Mouse (Mus musculus) embryonic facial prominence, embryonic 12.5 days (tissue): ENCODE measurements around the gene Eed. TPM values are rescaled to one million over a fixed set of nuclear protein-coding genes. Genes with fewer than 3 reads are reported as not detected.
"Not testable (repeated sequence)": the region's sequence is repeated elsewhere in the genome, so short reads cannot be mapped to it uniquely, and the experiment has no call there.

Source experiments
- ATAC-seq: fragments of 200-750 bp; cut with Nextera tagmentation; 2 replicates; pipeline ENCODE4 v1.8.0; 2017; ENCODE audit not compliant: insufficient number of reproducible peaks, insufficient read depth, low FRiP score, low TSS enrichment
- H3K27ac ChIP-seq: fragments of 300-500 bp; sonication (generic); 2 replicates; pipeline ENCODE4 v1.5.1; 2016; ENCODE audit warnings: mild to moderate bottlenecking
- H3K27me3 ChIP-seq: fragments of 300-500 bp; sonication (generic); 2 replicates; pipeline ENCODE4 v1.6.1; 2016; ENCODE audit warnings: mild to moderate bottlenecking, moderate library complexity
- H3K36me3 ChIP-seq: fragments of 300-500 bp; sonication (generic); 2 replicates; pipeline ENCODE4 v1.6.1; 2016; ENCODE audit warnings: mild to moderate bottlenecking
- H3K4me1 ChIP-seq: fragments of 300-500 bp; sonication (generic); 2 replicates; pipeline ENCODE4 v1.6.1; 2016
- H3K4me2 ChIP-seq: fragments of 300-500 bp; sonication (generic); replicated peaks from 2 replicates; pipeline ENCODE4 v1.6.1; 2016; ENCODE audit warnings: mild to moderate bottlenecking, moderate library complexity
- H3K4me3 ChIP-seq: fragments of 300-500 bp; sonication (generic); 2 replicates; pipeline ENCODE4 v1.5.1; 2016; ENCODE audit warnings: mild to moderate bottlenecking
- H3K9ac ChIP-seq: fragments of 300-500 bp; sonication (generic); 2 replicates; pipeline ENCODE4 v1.6.1; 2016; ENCODE audit warnings: mild to moderate bottlenecking, moderate library complexity
- H3K9me3 ChIP-seq: fragments of 300-500 bp; sonication (generic); 2 replicates; pipeline ENCODE4 v1.6.1; 2016; ENCODE audit warnings: mild to moderate bottlenecking, moderate library complexity
- WGBS: fragments of 180-500 bp; shearing (Covaris S2); methylation state at CpG from one replicate; pipeline ENCODE4 v1.1.7; 2016; 5-methylcytosine and 5-hydroxymethylcytosine counted together
- polyA plus RNA-seq: library from polyadenylated mRNA; unstranded; fragments of >200 nt; fragmentation: Nextera tagmentation; extraction: Ambion mirVana; gene quantifications from 2 replicates; pipeline ENCODE4 v1.2.1, GENCODE M21; 2016

Gene Eed
- polyA plus RNA-seq, 1 experiment from 2014 or later: 95.5 TPM

- Histone ChIP-seq H3K27me3 (no peaks in the 10 kb centered on the region), H3K9ac (no peak overlapping the region), H3K4me1 (no peaks in the 10 kb centered on the region), H3K4me3 (no peak overlapping the region), H3K4me2 (no peak overlapping the region), H3K27ac (no peak overlapping the region), H3K9me3 (no peaks in the 10 kb centered on the region), H3K36me3 (no peaks in the 10 kb centered on the region)
- 43% methylated on average over 8 of the region's 8 CpGs for WGBS
- ATAC-seq: no peak
Observed at GRCm38 (mm10) chr7:90006667-90007653, 26.2 kb upstream of the Eed start.

- WGBS: 95% methylated on average over 3 of the region's 3 CpGs
Observed at GRCm38 (mm10) chr7:90004781-90005180, 24.0 kb upstream of the Eed start.

GRCm38 (mm10) chr7:90002375-90002774, 21.6 kb upstream of the Eed start:
- no peaks in the 10 kb centered on the region for H3K27me3 ChIP-seq
- WGBS: 70% methylated on average over 2 of the region's 2 CpGs
- H3K27ac ChIP-seq: no peak overlapping the region
- H3K9me3 ChIP-seq: no peaks in the 10 kb centered on the region
- no peaks in the 10 kb centered on the region for H3K36me3 ChIP-seq
- H3K4me3 ChIP-seq: no peak overlapping the region
- no peak overlapping the region for H3K4me2 ChIP-seq
- H3K9ac ChIP-seq: no peak overlapping the region
- no peaks in the 10 kb centered on the region for H3K4me1 ChIP-seq
- no peak for ATAC-seq

More at GRCm38 (mm10) chr7:90004781-90005180, 24.0 kb upstream of the Eed start:
- Histone ChIP-seq H3K4me1 (no peaks in the 10 kb centered on the region), H3K9ac (no peak overlapping the region), H3K36me3 (no peaks in the 10 kb centered on the region), H3K9me3 (no peaks in the 10 kb centered on the region), H3K4me3 (no peak overlapping the region), H3K4me2 (no peak overlapping the region), H3K27ac (no peak overlapping the region), H3K27me3 (no peaks in the 10 kb centered on the region)
- ATAC-seq: no peak

DNA sequence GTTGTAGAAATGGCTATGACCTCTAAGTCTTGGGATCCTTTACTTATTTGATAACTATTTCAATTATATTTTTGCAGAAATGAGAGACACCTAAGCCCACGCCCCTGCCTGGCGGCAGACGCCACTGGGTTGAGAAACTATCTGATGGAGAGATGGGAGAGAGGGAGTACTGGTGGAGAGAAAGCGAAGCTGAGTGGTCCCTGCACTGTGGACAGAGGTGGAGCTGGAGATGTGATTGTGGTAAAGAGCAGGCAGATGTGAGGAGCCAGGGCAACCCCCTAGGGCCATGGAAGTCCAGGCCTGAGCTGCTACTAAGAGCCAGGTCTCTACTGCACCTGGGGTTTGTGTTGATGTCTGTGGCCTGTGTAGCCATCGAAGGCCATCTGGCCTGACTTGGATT, 18.7 kb upstream of the Eed start:
- Histone ChIP-seq H3K27me3 (no peaks in the 10 kb centered on the region), H3K4me3 (no peak overlapping the region), H3K9me3 (no peaks in the 10 kb centered on the region), H3K4me1 (no peaks in the 10 kb centered on the region), H3K36me3 (no peaks in the 10 kb centered on the region), H3K9ac (no peak overlapping the region), H3K27ac (no peak overlapping the region), H3K4me2 (no peak overlapping the region)
- 90% methylated on average over 5 of the region's 5 CpGs for WGBS
- ATAC-seq: no peak

DNA sequence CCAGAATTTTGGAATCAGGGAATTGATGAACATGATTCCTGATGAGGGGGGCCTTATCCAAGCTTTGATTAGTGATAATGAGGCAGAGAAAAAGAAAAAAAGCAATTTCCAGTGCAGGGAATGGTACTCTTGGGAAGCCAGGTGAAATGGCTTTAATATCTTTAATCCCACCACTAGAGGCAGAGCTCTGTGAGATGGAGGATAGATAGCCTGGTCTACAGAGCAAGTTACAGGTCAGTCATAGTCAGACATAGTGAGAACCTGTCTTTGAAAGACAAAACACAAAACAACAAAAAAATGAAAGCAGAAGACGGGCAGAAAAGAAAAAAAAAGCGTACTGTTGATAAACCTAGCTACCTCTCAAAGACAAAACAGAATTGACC, 17.8 kb upstream of the Eed start:
- H3K36me3 ChIP-seq: no peaks in the 10 kb centered on the region
- no peak for ATAC-seq
- H3K27me3 ChIP-seq: no peaks in the 10 kb centered on the region
- no peaks in the 10 kb centered on the region for H3K4me1 ChIP-seq
- no peak overlapping the region for H3K9ac ChIP-seq
- H3K4me3 ChIP-seq: no peak overlapping the region
- H3K4me2 ChIP-seq: no peak overlapping the region
- 79% methylated on average over 2 of the region's 2 CpGs for WGBS
- no peaks in the 10 kb centered on the region for H3K9me3 ChIP-seq
- no peak overlapping the region for H3K27ac ChIP-seq

DNA sequence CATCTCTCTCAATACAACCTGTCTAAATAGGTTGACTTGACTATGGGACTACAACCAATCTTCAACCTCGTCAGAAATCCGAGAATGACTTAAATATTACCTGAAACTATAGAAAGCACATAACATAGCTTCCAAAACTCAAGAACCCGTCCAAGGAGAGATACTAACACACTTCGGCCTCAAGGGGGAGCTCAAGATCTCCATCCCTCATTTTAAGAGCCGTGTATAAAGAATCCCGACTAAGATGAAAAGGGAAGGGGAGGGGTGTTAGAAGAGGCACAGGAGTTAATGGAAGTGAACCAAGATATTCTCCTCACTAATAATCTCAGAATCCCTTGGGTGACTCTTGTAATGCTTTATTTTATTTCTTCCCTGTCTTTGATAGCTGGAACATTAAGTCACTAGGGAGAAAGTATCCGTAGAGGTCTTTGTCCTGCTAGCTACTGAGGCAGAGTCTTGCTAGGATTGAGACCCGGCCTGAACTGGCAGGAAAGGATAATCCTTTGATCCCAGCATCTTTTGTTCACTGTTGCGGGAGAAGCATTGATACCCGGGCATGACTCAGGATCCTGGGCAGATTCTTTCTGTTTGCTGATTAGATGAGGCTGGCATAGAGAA, 17.3 kb upstream of the Eed start:
- Histone ChIP-seq H3K36me3 (no peaks in the 10 kb centered on the region), H3K9me3 (no peaks in the 10 kb centered on the region), H3K4me3 (no peak overlapping the region), H3K9ac (no peak overlapping the region), H3K27me3 (no peaks in the 10 kb centered on the region), H3K27ac (no peak overlapping the region), H3K4me1 (no peaks in the 10 kb centered on the region), H3K4me2 (no peak overlapping the region)
- WGBS: 15% methylated on average over 10 of the region's 10 CpGs
- ATAC-seq: no peak

DNA sequence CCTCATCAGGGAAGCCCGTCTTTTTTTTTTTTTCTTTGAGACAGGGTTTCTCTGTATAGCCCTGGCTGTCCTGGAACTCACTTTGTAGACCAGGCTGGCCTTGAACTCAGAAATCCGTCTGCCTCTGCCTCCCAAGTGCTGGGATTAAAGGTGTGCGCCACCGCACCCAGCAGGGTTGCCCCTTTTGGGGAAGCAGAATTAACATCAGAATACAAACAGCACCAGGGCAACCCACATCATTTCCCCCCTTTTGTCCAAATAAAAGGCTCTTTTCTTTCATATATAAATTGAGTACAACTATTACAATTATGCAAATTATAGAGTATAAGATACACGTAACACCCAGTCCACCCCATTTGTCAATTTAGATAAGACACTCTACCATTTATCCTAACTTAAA, 16.7 kb upstream of the Eed start:
- H3K9ac ChIP-seq, H3K4me3 ChIP-seq, H3K4me2 ChIP-seq, H3K9me3 ChIP-seq, H3K27ac ChIP-seq, H3K36me3 ChIP-seq, H3K4me1 ChIP-seq, ATAC-seq, H3K27me3 ChIP-seq: not testable (repeated sequence)
- WGBS: 33% methylated on average over 5 of the region's 5 CpGs

DNA sequence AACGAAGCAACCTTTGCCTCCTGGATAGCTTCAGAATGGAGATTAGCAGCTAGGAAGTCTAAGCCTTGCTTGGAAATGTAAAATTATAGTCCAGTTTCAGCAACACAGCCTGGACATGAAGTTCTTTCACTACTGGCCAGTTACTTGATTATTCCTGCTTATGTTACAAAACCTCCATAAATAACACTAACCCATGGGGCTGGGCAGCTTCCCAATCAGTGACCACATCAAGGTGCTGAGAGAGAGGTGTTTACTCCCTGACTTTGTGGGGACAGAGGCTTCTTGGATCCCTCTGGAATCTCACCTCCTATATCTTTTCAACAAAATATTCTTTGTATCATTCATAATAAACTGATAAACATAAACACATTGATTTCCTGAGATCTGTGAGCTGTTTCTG, 12.3 kb upstream of the Eed start:
- H3K9me3 ChIP-seq: no peaks in the 10 kb centered on the region
- no peaks in the 10 kb centered on the region for H3K27me3 ChIP-seq
- 87% methylated on average over 1 of the region's 1 CpGs for WGBS
- H3K4me2 ChIP-seq: no peak overlapping the region
- no peak overlapping the region for H3K27ac ChIP-seq
- H3K9ac ChIP-seq: no peak overlapping the region
- no peak for ATAC-seq
- H3K36me3 ChIP-seq: no peaks in the 10 kb centered on the region
- no peak overlapping the region for H3K4me3 ChIP-seq
- H3K4me1 ChIP-seq: no peaks in the 10 kb centered on the region

DNA sequence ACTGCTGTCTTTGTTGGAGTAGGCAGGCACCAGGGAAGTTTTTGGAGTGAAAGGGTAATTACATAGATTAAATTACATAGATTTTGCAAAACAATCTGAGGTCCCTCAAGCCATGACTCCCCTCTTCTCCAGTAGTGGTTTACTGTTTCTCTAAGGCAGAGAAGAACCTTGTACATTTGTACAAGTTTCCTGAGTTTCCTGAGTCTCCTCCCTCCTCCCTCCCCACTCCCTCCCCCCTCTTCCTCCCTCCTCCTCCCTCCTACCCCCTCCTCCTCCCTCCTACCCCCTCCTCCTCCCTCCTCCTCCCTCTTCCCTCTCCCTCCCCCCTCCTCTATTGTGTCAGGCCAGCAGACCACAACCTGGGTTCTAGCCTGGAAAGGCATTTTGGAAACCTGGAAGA, 3.6 kb upstream of the Eed start:
- Histone ChIP-seq H3K4me1 (no peaks in the 10 kb centered on the region; the same call in 1 of the 2 replicates), H3K36me3 (no peaks in the 10 kb centered on the region), H3K4me3 (no peak overlapping the region), H3K9me3 (no peaks in the 10 kb centered on the region), H3K27me3 (no peaks in the 10 kb centered on the region), H3K4me2 (no peak overlapping the region), H3K9ac (no peak overlapping the region), H3K27ac (peak overlapping the region; percentile 9; the same call in 1 of the 2 replicates)
- no peak for ATAC-seq

- no peak for ATAC-seq
- H3K4me3 ChIP-seq: no peak overlapping the region
- no peak overlapping the region for H3K9ac ChIP-seq
- no peaks in the 10 kb centered on the region for H3K9me3 ChIP-seq
- H3K4me2 ChIP-seq: no peak overlapping the region
- H3K27ac ChIP-seq: no peak overlapping the region
- H3K27me3 ChIP-seq: no peaks in the 10 kb centered on the region
- H3K4me1 ChIP-seq: peaks cover 8% of the 10 kb centered on the region
- no peaks in the 10 kb centered on the region for H3K36me3 ChIP-seq
- WGBS: 86% methylated on average over 2 of the region's 2 CpGs
Observed at GRCm38 (mm10) chr7:89983441-89983840, 2.7 kb upstream of the Eed start.

DNA sequence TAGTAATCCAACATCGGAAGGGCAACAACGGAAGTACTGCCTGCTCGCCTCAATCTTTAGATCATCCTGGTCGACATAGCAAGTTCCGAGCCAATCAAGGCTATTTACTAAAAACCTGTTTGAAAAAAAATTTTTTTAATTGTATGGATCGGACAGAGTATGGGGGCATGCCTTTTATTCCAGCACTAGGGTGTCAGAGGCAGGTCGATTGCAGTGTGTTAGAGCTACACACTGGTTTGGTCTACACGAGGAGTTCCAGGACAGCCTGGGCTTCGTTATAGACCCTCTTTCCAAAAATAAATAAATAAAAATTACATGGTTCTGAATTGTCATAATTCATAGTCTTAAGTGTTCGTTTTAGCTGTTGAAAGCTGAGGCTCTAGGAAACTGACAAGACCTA, 774 bp upstream of the Eed start:
- Histone ChIP-seq H3K4me2 (peak overlapping the region; percentile 61), H3K4me3 (peak overlapping the region; percentile 81), H3K27me3 (no peaks in the 10 kb centered on the region), H3K9me3 (no peaks in the 10 kb centered on the region), H3K9ac (peak overlapping the region; percentile 77), H3K27ac (peak overlapping the region; percentile 99; the same call in 1 of the 2 replicates), H3K4me1 (peaks cover 9% of the 10 kb centered on the region), H3K36me3 (0 out of 2 replicates have a peak, but pooled peaks cover 4% of the 10 kb centered on the region)
- ATAC-seq: 0 out of 2 replicates have a peak, but pooled peaks have one; percentile 62
- 14% methylated on average over 10 of the region's 10 CpGs for WGBS

GRCm38 (mm10) chr7:89980133-89980484, 674 bp downstream of the Eed start:
- H3K4me1 ChIP-seq: peaks cover 9% of the 10 kb centered on the region
- H3K9me3 ChIP-seq: no peaks in the 10 kb centered on the region
- H3K27me3 ChIP-seq: no peaks in the 10 kb centered on the region
- no peak; the same call in none of the 2 replicates for ATAC-seq
- peak overlapping the region; percentile 99 for H3K27ac ChIP-seq
- peaks cover 15% of the 10 kb centered on the region for H3K36me3 ChIP-seq
- peak overlapping the region; percentile 81 for H3K4me3 ChIP-seq
- WGBS: under 1% methylated on average over 31 of the region's 31 CpGs
- peak overlapping the region; percentile 61 for H3K4me2 ChIP-seq
- H3K9ac ChIP-seq: peak overlapping the region; percentile 77
